ENCODE assay signal across 8 mouse cellular contexts in genomic region chr5:136403565-136403961, GRCm38 (mm10).
DNase-seq lines count a peak whose midpoint lies in the region; ATAC-seq and TF ChIP-seq lines count a peak whose summit lies in the region.

No protein-coding gene starts in this region.

- H3K27ac ChIP-seq in layer of hippocampus, adult 2 months: 0 out of 2 replicates have a peak overlapping the region, but pooled peaks have one; percentile 5
- H3K27ac ChIP-seq in hindbrain, embryonic 13.5 days: peak overlapping the region; percentile 78
- no peak overlapping the region for H3K27ac ChIP-seq in limb, embryonic 14.5 days (replicated peaks; ENCODE audit: low read depth, low read length)
- peak overlapping the region; percentile 76 for H3K27ac ChIP-seq in neural tube, embryonic 15.5 days (replicated peaks)

- TF ChIP-seq POLR2A in limb, embryonic 14.5 days (IDR thresholded peaks at IDR 0.05; ENCODE audit: borderline replicate concordance, extremely low read depth, insufficient read depth, insufficient read length): no peak

- peaks cover 5% of the 10 kb centered on the region for H3K9me3 ChIP-seq in hindbrain, embryonic 13.5 days
- no peaks in the 10 kb centered on the region for H3K9me3 ChIP-seq in limb, embryonic 14.5 days (ENCODE audit: control insufficient read depth, low read length)
- no peaks in the 10 kb centered on the region for H3K9me3 ChIP-seq in neural tube, embryonic 15.5 days (replicated peaks)

- H3K4me2 ChIP-seq in hindbrain, embryonic 13.5 days: peak overlapping the region; percentile 36
- H3K4me2 ChIP-seq in limb, embryonic 14.5 days (replicated peaks; ENCODE audit: low read depth, low read length, severe bottlenecking): peak overlapping the region; percentile 22
- peak overlapping the region; percentile 50 for H3K4me2 ChIP-seq in neural tube, embryonic 15.5 days

- peak overlapping the region; percentile 25; the same call in 1 of the 2 replicates for H3K4me3 ChIP-seq in layer of hippocampus, adult 2 months
- no peak overlapping the region for H3K4me3 ChIP-seq in hindbrain, embryonic 13.5 days
- H3K4me3 ChIP-seq in limb, embryonic 14.5 days (replicated peaks; ENCODE audit: low read length): no peak overlapping the region; the same call in 1 of the 2 replicates
- peak overlapping the region; percentile 14; the same call in 1 of the 2 replicates for H3K4me3 ChIP-seq in neural tube, embryonic 15.5 days (replicated peaks)

- DNase-seq in layer of hippocampus, adult 2 months (ENCODE audit: low spot score in 2 of 2): no peak
- DNase-seq in layer of hippocampus, postnatal 14 days (ENCODE audit: low spot score in 2 of 2): no peak
- peak; percentile 64 to 71 for DNase-seq in cerebellum, postnatal 10 days
- DNase-seq in gastrocnemius, postnatal 10 days: peak; percentile 68
- peak; percentile 95 for DNase-seq in limb, embryonic 14.5 days (ENCODE audit: low spot score)
- DNase-seq in T-cell, adult 2 months (ENCODE audit: low spot score): no peak

- 26% methylated on average over 19 of the region's 19 CpGs for WGBS in hindbrain, embryonic 13.5 days
- WGBS in limb, embryonic 14.5 days: 9% methylated on average over 19 of the region's 19 CpGs
- WGBS in neural tube, embryonic 15.5 days: 13% methylated on average over 19 of the region's 19 CpGs

- H3K9ac ChIP-seq in hindbrain, embryonic 13.5 days: no peak overlapping the region
- no peak overlapping the region for H3K9ac ChIP-seq in limb, embryonic 14.5 days (ENCODE audit: low read depth, low read length, severe bottlenecking)
- no peak overlapping the region; the same call in 1 of the 2 replicates for H3K9ac ChIP-seq in neural tube, embryonic 15.5 days (replicated peaks)

- peaks cover 16% of the 10 kb centered on the region for H3K36me3 ChIP-seq in hindbrain, embryonic 13.5 days
- peaks cover 9% of the 10 kb centered on the region; the same call in 1 of the 2 replicates for H3K36me3 ChIP-seq in limb, embryonic 14.5 days (ENCODE audit: control insufficient read depth, insufficient read depth, low read length)
- H3K36me3 ChIP-seq in neural tube, embryonic 15.5 days: 0 out of 2 replicates have a peak, but pooled peaks cover 3% of the 10 kb centered on the region

- TF ChIP-seq CTCF in layer of hippocampus, adult 2 months (conservative IDR thresholded peaks at IDR 0.05): no peak

- peak; percentile 79 for ATAC-seq in hindbrain, embryonic 13.5 days (ENCODE audit: low FRiP score)
- ATAC-seq in limb, embryonic 14.5 days (ENCODE audit: low FRiP score, low read depth): peak; percentile 90
- peak; percentile 77 for ATAC-seq in neural tube, embryonic 15.5 days (ENCODE audit: low FRiP score)

- no peaks in the 10 kb centered on the region for H3K27me3 ChIP-seq in hindbrain, embryonic 13.5 days
- peaks cover 14% of the 10 kb centered on the region for H3K27me3 ChIP-seq in limb, embryonic 14.5 days (ENCODE audit: control insufficient read depth, insufficient read depth, low read length)
- H3K27me3 ChIP-seq in neural tube, embryonic 15.5 days (replicated peaks): no peaks in the 10 kb centered on the region

- H3K4me1 ChIP-seq in hindbrain, embryonic 13.5 days (replicated peaks): peaks cover 20% of the 10 kb centered on the region
- peaks cover 16% of the 10 kb centered on the region for H3K4me1 ChIP-seq in limb, embryonic 14.5 days (ENCODE audit: control insufficient read depth, insufficient read depth, low read length)
- H3K4me1 ChIP-seq in neural tube, embryonic 15.5 days: peaks cover 25% of the 10 kb centered on the region

Comparison
In these comparisons a context has a peak if more than half of its experiments do, and no peak if none do; other contexts are left out.
1. DNase-seq: peak in cerebellum, postnatal 10 days (2 of 2), gastrocnemius, postnatal 10 days (single experiment) and limb, embryonic 14.5 days (single experiment); none in layer of hippocampus, adult 2 months (0 of 2), layer of hippocampus, postnatal 14 days (0 of 2) and T-cell, adult 2 months (single experiment).
2. H3K4me3 ChIP-seq: peak in layer of hippocampus, adult 2 months (single experiment) and neural tube, embryonic 15.5 days (single experiment); none in hindbrain, embryonic 13.5 days (single experiment) and limb, embryonic 14.5 days (single experiment).
3. Peak in every context shown above with its lines, with median percentiles within 50 percentile points of each other: ATAC-seq and H3K4me2 ChIP-seq.